Mouse (Mus musculus): ENCODE results near the gene Vmn1r33. TPM values are rescaled to one million over a fixed set of nuclear protein-coding genes. Genes with fewer than 3 reads are reported as not detected.
"Not testable (repeated sequence)": the region's sequence is repeated elsewhere in the genome, so short reads cannot be mapped to it uniquely, and the experiment has no call there.

The Vmn1r33 gene
- total RNA-seq (2022), result not detected

- DNase-seq (ENCODE audit: low spot score in 2 of 2), result not testable (repeated sequence)
Observed at GRCm38 (mm10) chr6:66618182-66618581, at the start of gene Vmn1r33. Gene Vmn1r33, minus strand, starts transcription at chr6:66618282.

- no peak for DNase-seq (ENCODE audit: low spot score in 2 of 2)
Observed at GRCm38 (mm10) chr6:66643779-66644178, 25.7 kb upstream of the Vmn1r33 start, which contains the start of gene Vmn1r34. Gene Vmn1r34, minus strand, starts transcription at chr6:66643879.

- no peak for DNase-seq (ENCODE audit: low spot score in 2 of 2)
Observed at GRCm38 (mm10) chr6:66595804-66596203, 22.3 kb downstream of the Vmn1r33 start.

Other genes starting within 250 kb of the Vmn1r33 start
- 1 to 10 TPM in 3 of 4 experiments, under 1 TPM in 1; 0.65 to 1.8 (median 1.4) TPM for gene Mad2l1, start 82.9 kb downstream of the Vmn1r33 start, total RNA-seq (2022)
- gene Vmn1r32, start 58.2 kb downstream of the Vmn1r33 start, total RNA-seq (2022), result not detected
- gene Vmn1r34, start 25.6 kb upstream of the Vmn1r33 start, total RNA-seq (2022), result not detected
- not detected for gene Vmn1r35, start 67.6 kb upstream of the Vmn1r33 start, total RNA-seq (2022)
- not detected for gene Vmn1r36, start 100.9 kb upstream of the Vmn1r33 start, total RNA-seq (2022)
- gene Vmn1r37, start 111.1 kb upstream of the Vmn1r33 start, total RNA-seq (2022), result not detected
- gene Vmn1r38, start 164.3 kb upstream of the Vmn1r33 start, total RNA-seq (2022), result not detected
- gene Vmn1r39, start 192.3 kb upstream of the Vmn1r33 start, total RNA-seq (2022), result not detected